Mouse (Mus musculus) thymus, adult 2 months (tissue): ENCODE measurements around the gene Tcp1.

ENCODE experiments used
- CTCF ChIP-seq: fragments of 200-500 bp; IDR thresholded peaks from 2 replicates; pipeline ENCODE4 v1.5.1; 2012; ENCODE audit warnings: mild to moderate bottlenecking, control low read depth, low read length, moderate library complexity, borderline replicate concordance; ENCODE audit not compliant: control insufficient read depth, poor library complexity, insufficient read depth; ENCODE audit errors: extremely low read depth
- POLR2A ChIP-seq: fragments of 200-500 bp; IDR thresholded peaks from 2 replicates; pipeline ENCODE4 v1.6.1; 2012; ENCODE audit warnings: mild to moderate bottlenecking, low read length, control low read depth, moderate library complexity; ENCODE audit not compliant: control insufficient read depth, poor library complexity, insufficient read depth; ENCODE audit errors: extremely low read depth

- TF ChIP-seq CTCF (no peak), POLR2A (no peak)
Observed at GRCm38 (mm10) chr17:12937412-12937970, 22.0 kb downstream of the Tcp1 start.
